Mouse (Mus musculus) megakaryocyte, embryonic 14.5 days (primary cell): ENCODE measurements around the gene Slc25a24. TPM values are rescaled to one million over a fixed set of nuclear protein-coding genes. Genes with fewer than 3 reads are reported as not detected.
A peak's percentile ranks its signal among the peaks of the same experiment; 100 is the strongest.

Source experiments
- H3K27me3 ChIP-seq: replicated peaks from 2 replicates; pipeline ENCODE3; 2012; ENCODE audit warnings: inconsistent platforms
- H3K36me3 ChIP-seq: replicated peaks from 2 replicates; pipeline ENCODE3; 2012; ENCODE audit warnings: low read length, inconsistent platforms, mixed read lengths
- H3K4me1 ChIP-seq: 2 replicates; pipeline ENCODE4 v1.6.1; 2012; ENCODE audit warnings: inconsistent platforms
- H3K4me3 ChIP-seq: replicated peaks from 2 replicates; pipeline ENCODE3; 2012; ENCODE audit warnings: moderate library complexity, mild to moderate bottlenecking, inconsistent platforms
- H3K9me3 ChIP-seq: 2 replicates; pipeline ENCODE4 v1.6.1; 2012; ENCODE audit warnings: inconsistent platforms
- FLI1 ChIP-seq: IDR thresholded peaks from 2 replicates; pipeline ENCODE4 v1.6.1; 2012; ENCODE audit warnings: low read length, inconsistent platforms, mixed read lengths
- GATA1 ChIP-seq: IDR thresholded peaks from 3 replicates; pipeline ENCODE4 v1.6.1; 2012; ENCODE audit warnings: mixed read lengths, low read length, inconsistent platforms, borderline replicate concordance
- polyA plus RNA-seq: library from polyadenylated mRNA; stranded (reverse); fragments of >175 nt; gene quantifications from 2 replicates; pipeline ENCODE4 v1.2.3, GENCODE M21; 2012; ENCODE audit warnings: low replicate concordance; ENCODE audit not compliant: insufficient read depth

Slc25a24 gene
- polyA plus RNA-seq, 1 experiment, result 10.0 TPM

DNA sequence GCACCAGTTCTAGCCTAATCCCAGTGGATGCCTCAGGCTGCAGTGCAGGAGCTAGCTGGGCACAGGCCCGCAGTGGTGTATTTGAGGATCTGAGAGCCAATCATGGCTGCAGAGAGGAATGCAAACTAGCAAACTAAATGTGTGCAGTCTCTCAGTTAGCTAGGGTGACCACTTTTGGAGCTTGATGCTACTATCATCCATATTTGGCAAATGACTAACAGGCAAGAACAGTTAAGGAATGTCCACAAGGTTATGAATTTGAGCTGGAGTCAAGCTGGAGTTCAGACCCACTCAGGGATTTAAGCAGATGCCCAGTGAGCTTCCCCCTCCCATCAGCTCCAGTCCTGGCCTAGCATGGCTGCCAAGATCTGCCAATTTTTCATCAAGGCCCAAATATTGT, 41.7 kb downstream of the Slc25a24 start:
- H3K4me3 ChIP-seq, result no peak overlapping the region
- TF ChIP-seq GATA1, result no peak
- TF ChIP-seq FLI1, result no peak

DNA sequence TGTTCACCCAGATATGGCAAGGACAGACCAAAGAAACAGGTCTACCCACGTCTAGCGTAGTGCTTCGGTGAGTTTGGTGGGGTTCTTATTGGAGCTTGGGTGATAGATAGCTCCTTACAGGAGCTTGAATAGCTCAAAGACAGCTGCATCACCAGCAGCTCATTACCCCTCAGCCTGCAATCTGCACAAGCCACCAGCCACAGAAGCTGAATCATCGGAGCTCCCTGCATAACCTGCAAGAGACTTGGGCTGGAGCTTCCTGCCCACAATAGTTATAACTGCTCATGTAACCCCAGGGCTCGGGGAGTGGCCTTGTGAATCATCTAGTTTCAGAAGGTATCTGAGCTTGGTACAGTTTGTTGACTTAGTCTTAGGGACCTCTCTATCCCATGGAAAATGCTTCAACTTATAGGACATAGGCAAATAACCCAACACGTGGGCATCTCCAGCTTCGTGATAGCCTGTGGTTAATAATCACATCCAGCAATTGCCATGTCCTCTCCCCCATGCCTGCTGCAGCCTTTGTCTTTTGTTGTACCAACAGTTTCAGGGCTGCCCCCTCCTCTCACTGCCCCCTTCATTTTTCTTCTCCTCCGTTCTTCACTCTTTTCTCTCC, 42.4 kb downstream of the Slc25a24 start:
- Histone ChIP-seq H3K4me1 (peaks cover 47% of the 10 kb centered on the region), H3K9me3 (no peaks in the 10 kb centered on the region), H3K36me3 (peaks cover 85% of the 10 kb centered on the region), H3K4me3 (peak overlapping the region; percentile 26), H3K27me3 (peaks cover 3% of the 10 kb centered on the region)
- TF ChIP-seq FLI1, result no peak
- no peak for TF ChIP-seq GATA1

More for the DNA sequence above, 41.7 kb downstream of the Slc25a24 start:
- peaks cover 3% of the 10 kb centered on the region for H3K27me3 ChIP-seq
- peaks cover 85% of the 10 kb centered on the region for H3K36me3 ChIP-seq
- peaks cover 40% of the 10 kb centered on the region for H3K4me1 ChIP-seq
- no peaks in the 10 kb centered on the region for H3K9me3 ChIP-seq

DNA sequence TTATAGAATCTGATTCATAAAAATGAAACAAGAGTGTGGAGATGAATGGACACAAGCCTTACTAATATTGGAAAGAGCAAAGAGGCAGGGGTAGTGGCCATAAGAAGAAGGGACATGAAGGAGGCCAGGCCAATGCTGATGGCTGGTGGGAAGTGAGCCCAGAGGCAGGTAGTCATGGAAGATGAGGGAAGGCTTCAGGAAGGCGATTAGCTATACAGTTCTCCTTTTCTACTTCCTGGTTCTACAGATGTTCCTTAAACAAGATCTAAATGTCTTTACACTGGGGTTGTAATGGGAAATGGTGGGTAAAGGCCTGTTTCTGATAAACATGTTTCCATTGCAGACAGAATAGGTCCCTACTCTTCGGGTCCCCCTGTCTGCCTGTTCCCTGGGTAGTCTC, 46.2 kb downstream of the Slc25a24 start:
- no peak for TF ChIP-seq FLI1
- no peak for TF ChIP-seq GATA1
- Histone ChIP-seq H3K4me3 (no peak overlapping the region), H3K27me3 (peaks cover 3% of the 10 kb centered on the region), H3K36me3 (peaks cover 57% of the 10 kb centered on the region), H3K9me3 (no peaks in the 10 kb centered on the region), H3K4me1 (peaks cover 68% of the 10 kb centered on the region)

DNA sequence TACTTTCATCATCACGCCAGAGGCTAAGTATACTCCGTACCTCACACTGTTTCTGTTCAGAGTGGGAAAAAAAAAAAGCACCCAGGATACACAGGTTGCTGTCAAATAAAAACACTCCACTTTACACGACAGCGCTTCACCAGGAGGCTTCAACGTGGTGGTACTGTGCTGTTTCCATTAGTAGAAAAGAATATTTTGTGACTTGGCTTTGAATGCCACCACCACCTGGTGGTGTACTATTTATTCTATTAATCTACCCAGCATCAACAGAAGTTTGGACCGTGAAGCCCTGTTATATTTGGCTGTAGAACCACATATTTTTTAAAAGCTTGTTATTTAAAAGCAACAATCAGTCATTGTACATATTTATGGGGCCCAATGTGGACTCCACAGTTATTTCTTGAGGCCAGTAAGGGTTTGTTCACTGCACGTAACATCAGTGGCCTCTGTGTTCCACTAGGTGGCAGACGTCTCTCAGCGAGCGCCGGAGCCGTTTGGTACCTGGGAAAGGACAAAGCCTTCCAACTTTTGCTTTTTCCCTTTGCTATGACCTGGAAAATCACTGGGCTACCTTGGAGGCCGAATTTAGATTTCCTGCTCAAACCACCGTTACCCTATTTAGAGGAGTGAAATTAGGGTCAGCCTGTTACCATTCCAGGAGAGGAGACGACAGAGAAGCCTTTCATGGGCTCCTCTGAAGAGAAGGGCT, 48.3 kb downstream of the Slc25a24 start:
- Histone ChIP-seq H3K4me1 (peaks cover 63% of the 10 kb centered on the region), H3K9me3 (no peaks in the 10 kb centered on the region), H3K27me3 (no peaks in the 10 kb centered on the region), H3K4me3 (peak overlapping the region; percentile 5), H3K36me3 (peaks cover 44% of the 10 kb centered on the region)
- TF ChIP-seq GATA1 (no peak), FLI1 (no peak)

DNA sequence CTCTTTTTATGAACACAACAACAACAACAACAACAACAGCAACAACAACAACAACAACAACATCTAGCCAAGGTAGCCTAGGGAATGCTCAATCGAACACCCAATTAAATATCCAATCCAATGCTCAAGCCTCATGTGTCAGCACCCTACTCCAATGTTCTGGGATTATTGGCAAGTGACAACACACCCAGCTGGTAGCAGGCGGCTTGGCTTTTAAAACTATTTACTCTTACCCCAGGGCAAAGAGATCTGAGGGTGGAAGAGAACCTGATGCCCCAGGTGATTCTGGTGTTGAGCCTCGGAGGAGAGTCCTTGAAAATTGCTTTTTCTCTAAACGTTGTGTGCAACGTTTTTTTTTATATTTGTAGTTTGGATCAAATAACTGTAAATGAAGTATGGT, 51.4 kb downstream of the Slc25a24 start:
- H3K4me3 ChIP-seq, result no peak overlapping the region
- TF ChIP-seq GATA1, result no peak
- TF ChIP-seq FLI1, result no peak
- H3K4me1 ChIP-seq, result peaks cover 80% of the 10 kb centered on the region
- H3K36me3 ChIP-seq, result peaks cover 16% of the 10 kb centered on the region
- no peaks in the 10 kb centered on the region for H3K9me3 ChIP-seq
- no peaks in the 10 kb centered on the region for H3K27me3 ChIP-seq

DNA sequence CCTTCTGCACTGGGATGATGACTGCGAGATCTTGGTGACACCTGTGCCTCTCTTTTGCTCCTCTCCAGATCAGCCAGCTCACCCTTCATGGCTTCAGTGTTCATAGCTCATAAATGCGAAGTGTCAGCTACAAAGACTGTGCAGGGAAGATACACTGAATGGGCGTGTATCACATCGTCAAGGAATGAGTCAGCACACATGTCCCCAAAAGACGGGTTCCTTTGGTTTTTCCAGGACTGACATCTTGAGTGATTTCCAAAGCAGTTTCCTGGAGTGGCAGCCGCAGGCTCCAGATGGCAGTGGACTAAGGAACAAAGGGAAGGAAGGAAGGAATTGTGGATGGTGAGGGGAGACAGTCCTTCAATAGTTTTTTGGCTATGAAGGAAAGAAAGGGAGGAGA, 55.8 kb downstream of the Slc25a24 start:
- Histone ChIP-seq H3K27me3 (no peaks in the 10 kb centered on the region), H3K4me1 (peaks cover 78% of the 10 kb centered on the region), H3K36me3 (no peaks in the 10 kb centered on the region), H3K9me3 (no peaks in the 10 kb centered on the region), H3K4me3 (peak overlapping the region; percentile 76)
- TF ChIP-seq FLI1 (no peak), GATA1 (0 out of 3 replicates have a peak, but pooled peaks have one; percentile 40)

DNA sequence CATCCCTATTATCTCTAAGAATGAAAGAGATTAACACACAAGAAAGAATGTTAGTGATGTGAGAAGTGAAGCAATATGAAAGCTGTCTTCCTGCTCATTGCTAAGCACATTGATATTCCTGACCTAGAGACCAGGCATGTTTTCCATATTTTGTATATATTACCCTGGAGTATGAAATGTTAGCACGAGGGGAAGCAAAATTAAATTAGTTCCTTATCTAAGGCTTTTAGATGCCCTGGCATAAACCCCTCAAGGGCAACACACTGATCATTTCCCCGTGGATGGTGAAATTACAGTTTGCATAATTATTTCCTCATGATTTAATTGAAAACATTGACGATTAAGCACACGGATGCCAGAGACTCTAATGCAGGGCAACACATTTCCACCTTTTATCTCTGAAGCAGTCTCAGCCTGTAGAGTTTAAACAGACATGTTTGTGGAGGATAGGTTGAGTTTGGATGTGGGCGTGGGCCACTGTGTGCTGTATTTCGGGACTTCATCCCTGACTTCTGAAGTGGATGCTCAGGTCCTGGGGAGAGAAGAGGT, 56.7 kb downstream of the Slc25a24 start:
- Histone ChIP-seq H3K4me1 (peaks cover 73% of the 10 kb centered on the region), H3K36me3 (peaks cover 5% of the 10 kb centered on the region), H3K9me3 (peaks cover 5% of the 10 kb centered on the region), H3K4me3 (no peak overlapping the region), H3K27me3 (no peaks in the 10 kb centered on the region)
- TF ChIP-seq FLI1, result no peak
- TF ChIP-seq GATA1, result no peak

DNA sequence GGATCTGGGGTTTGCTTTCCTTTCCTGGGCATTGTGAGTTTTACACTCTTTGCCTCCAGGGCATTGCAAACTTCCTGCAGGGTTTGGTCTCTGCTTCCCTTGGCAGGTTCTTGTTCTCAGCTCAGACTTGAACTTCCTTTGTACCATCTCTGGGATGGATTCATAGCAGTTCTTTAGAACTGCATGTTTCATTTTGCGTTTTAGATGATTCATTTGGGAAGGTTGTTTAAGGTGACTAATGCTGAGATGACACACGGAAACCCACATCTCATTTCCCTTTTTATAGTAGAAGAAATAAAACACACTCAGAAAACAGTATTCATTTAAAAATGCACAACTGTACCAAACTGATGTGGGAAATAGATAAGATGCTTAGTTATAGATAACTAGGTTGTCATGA, 73.2 kb downstream of the Slc25a24 start:
- H3K27me3 ChIP-seq, result no peaks in the 10 kb centered on the region

DNA sequence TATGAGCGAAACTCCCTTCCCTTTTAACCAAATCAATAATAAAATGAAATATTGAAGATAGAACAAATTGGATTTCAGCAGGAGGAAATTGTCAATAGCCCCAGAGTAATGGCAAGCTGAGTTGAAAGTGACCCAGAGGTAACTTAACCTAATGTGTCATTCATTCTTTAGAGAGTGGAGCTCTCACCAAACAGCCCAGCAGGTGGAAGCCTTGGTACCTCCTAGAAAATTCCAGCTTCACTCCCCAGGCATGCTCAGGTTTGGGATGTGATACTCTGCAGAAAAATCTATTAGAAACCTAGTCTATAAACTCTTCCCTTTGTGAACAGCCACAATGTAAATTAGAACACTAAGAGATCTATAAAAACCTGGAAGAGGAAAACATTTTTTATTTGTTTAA, 76.3 kb downstream of the Slc25a24 start:
- Histone ChIP-seq H3K36me3 (no peaks in the 10 kb centered on the region), H3K9me3 (no peaks in the 10 kb centered on the region), H3K4me3 (no peak overlapping the region), H3K27me3 (no peaks in the 10 kb centered on the region), H3K4me1 (peaks cover 36% of the 10 kb centered on the region)
- no peak for TF ChIP-seq FLI1
- TF ChIP-seq GATA1, result no peak

More for the DNA sequence above, 73.2 kb downstream of the Slc25a24 start:
- Histone ChIP-seq H3K9me3 (no peaks in the 10 kb centered on the region), H3K4me3 (no peak overlapping the region), H3K36me3 (no peaks in the 10 kb centered on the region), H3K4me1 (peaks cover 32% of the 10 kb centered on the region)
- TF ChIP-seq GATA1 (no peak), FLI1 (no peak)

DNA sequence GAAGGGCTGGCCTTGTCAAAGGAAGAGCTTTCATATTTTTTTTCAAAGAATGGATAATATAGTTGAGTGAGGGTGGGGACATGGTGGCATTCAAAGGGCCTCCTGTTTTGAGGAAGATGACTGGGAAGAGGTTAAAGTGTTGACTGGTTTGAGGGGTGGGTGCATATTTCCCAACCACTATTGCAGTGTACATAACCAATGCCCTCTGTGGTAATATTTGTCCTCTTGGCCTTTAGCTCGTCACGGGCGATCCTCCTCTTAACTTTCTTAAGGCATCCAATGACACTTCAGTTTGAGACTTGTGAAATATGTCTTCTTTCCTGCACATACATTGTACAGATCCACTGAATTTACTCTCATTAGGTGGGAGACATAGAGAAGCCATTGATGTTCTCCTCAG, 89.4 kb downstream of the Slc25a24 start:
- Histone ChIP-seq H3K36me3 (peaks cover 4% of the 10 kb centered on the region), H3K27me3 (no peaks in the 10 kb centered on the region), H3K4me3 (no peak overlapping the region), H3K4me1 (peaks cover 42% of the 10 kb centered on the region), H3K9me3 (no peaks in the 10 kb centered on the region; the same call in 1 of the 2 replicates)
- TF ChIP-seq GATA1, result no peak
